Mouse (Mus musculus): ENCODE results near the gene Fkbpl. TPM values are rescaled to one million over a fixed set of nuclear protein-coding genes. Genes with fewer than 3 reads are reported as not detected.

Gene Fkbpl
- polyA plus RNA-seq, 1 experiment from 2014 or later = 11.5 TPM

- peaks cover 8% of the 10 kb centered on the region for H3K27me3 ChIP-seq (ENCODE audit: control insufficient read depth, insufficient read depth, low read length)
- H3K9ac ChIP-seq (replicated peaks; ENCODE audit: low read depth, low read length) = peak overlapping the region; percentile 50
- H3K4me1 ChIP-seq (ENCODE audit: control insufficient read depth, insufficient read depth, low read length) = peaks cover 41% of the 10 kb centered on the region
- H3K36me3 ChIP-seq (ENCODE audit: control insufficient read depth, insufficient read depth, low read length) = no peaks in the 10 kb centered on the region
- no peak overlapping the region for H3K27ac ChIP-seq (ENCODE audit: low read depth, low read length)
- peak overlapping the region; percentile 65 for H3K4me3 ChIP-seq (ENCODE audit: low read depth, low read length)
- peak overlapping the region; percentile 86 for H3K4me2 ChIP-seq (ENCODE audit: low read depth, low read length)
- whole genome bisulfite sequencing = 18% methylated on average over 12 of the region's 12 CpGs
- no peaks in the 10 kb centered on the region for H3K9me3 ChIP-seq (ENCODE audit: control insufficient read depth, low read length)
- no peak for ATAC-seq (ENCODE audit: low read depth)
Observed at GRCm38 (mm10) chr17:34629796-34630603, 14.6 kb upstream of the Fkbpl start.

- H3K9me3 ChIP-seq (ENCODE audit: control insufficient read depth, low read length) = no peaks in the 10 kb centered on the region
- peak overlapping the region; percentile 50 for H3K9ac ChIP-seq (replicated peaks; ENCODE audit: low read depth, low read length)
- peak overlapping the region; percentile 65 for H3K4me3 ChIP-seq (ENCODE audit: low read depth, low read length)
- ATAC-seq (ENCODE audit: low read depth) = no peak
- H3K4me1 ChIP-seq (ENCODE audit: control insufficient read depth, insufficient read depth, low read length) = peaks cover 41% of the 10 kb centered on the region
- H3K27me3 ChIP-seq (ENCODE audit: control insufficient read depth, insufficient read depth, low read length) = peaks cover 8% of the 10 kb centered on the region
- 4% methylated on average over 34 of the region's 48 CpGs for WGBS
- H3K27ac ChIP-seq (ENCODE audit: low read depth, low read length) = no peak overlapping the region
- peak overlapping the region; percentile 86 for H3K4me2 ChIP-seq (ENCODE audit: low read depth, low read length)
- no peaks in the 10 kb centered on the region for H3K36me3 ChIP-seq (ENCODE audit: control insufficient read depth, insufficient read depth, low read length)
Observed at GRCm38 (mm10) chr17:34630761-34631301, 13.7 kb upstream of the Fkbpl start.

GRCm38 (mm10) chr17:34631647-34632046 lies 12.9 kb upstream of the Fkbpl start:
- Histone ChIP-seq H3K27ac (ENCODE audit: low read depth, low read length) (no peak overlapping the region), H3K27me3 (ENCODE audit: control insufficient read depth, insufficient read depth, low read length) (peaks cover 8% of the 10 kb centered on the region), H3K9ac (replicated peaks; ENCODE audit: low read depth, low read length) (peak overlapping the region; percentile 35), H3K4me3 (ENCODE audit: low read depth, low read length) (peak overlapping the region; percentile 65), H3K9me3 (ENCODE audit: control insufficient read depth, low read length) (no peaks in the 10 kb centered on the region), H3K4me2 (ENCODE audit: low read depth, low read length) (peak overlapping the region; percentile 86), H3K4me1 (ENCODE audit: control insufficient read depth, insufficient read depth, low read length) (peaks cover 35% of the 10 kb centered on the region), H3K36me3 (ENCODE audit: control insufficient read depth, insufficient read depth, low read length) (no peaks in the 10 kb centered on the region)
- ATAC-seq (ENCODE audit: low read depth) = no peak
- 3% methylated on average over 12 of the region's 12 CpGs for WGBS

- Histone ChIP-seq H3K4me2 (ENCODE audit: low read depth, low read length) (peak overlapping the region; percentile 86), H3K27me3 (ENCODE audit: control insufficient read depth, insufficient read depth, low read length) (peaks cover 8% of the 10 kb centered on the region), H3K9me3 (ENCODE audit: control insufficient read depth, low read length) (no peaks in the 10 kb centered on the region), H3K9ac (replicated peaks; ENCODE audit: low read depth, low read length) (peak overlapping the region; percentile 35), H3K4me1 (ENCODE audit: control insufficient read depth, insufficient read depth, low read length) (peaks cover 35% of the 10 kb centered on the region), H3K27ac (ENCODE audit: low read depth, low read length) (no peak overlapping the region), H3K4me3 (ENCODE audit: low read depth, low read length) (peak overlapping the region; percentile 65), H3K36me3 (ENCODE audit: control insufficient read depth, insufficient read depth, low read length) (no peaks in the 10 kb centered on the region)
- no peak for ATAC-seq (ENCODE audit: low read depth)
- 2% methylated on average over 24 of the region's 26 CpGs for WGBS
Observed at GRCm38 (mm10) chr17:34632261-34632691, 12.3 kb upstream of the Fkbpl start.

- Histone ChIP-seq H3K27ac (ENCODE audit: low read depth, low read length) (no peak overlapping the region), H3K9me3 (ENCODE audit: control insufficient read depth, low read length) (no peaks in the 10 kb centered on the region), H3K4me2 (ENCODE audit: low read depth, low read length) (no peak overlapping the region), H3K36me3 (ENCODE audit: control insufficient read depth, insufficient read depth, low read length) (no peaks in the 10 kb centered on the region), H3K9ac (replicated peaks; ENCODE audit: low read depth, low read length) (no peak overlapping the region), H3K4me3 (ENCODE audit: low read depth, low read length) (no peak overlapping the region), H3K27me3 (ENCODE audit: control insufficient read depth, insufficient read depth, low read length) (peaks cover 3% of the 10 kb centered on the region), H3K4me1 (ENCODE audit: control insufficient read depth, insufficient read depth, low read length) (peaks cover 11% of the 10 kb centered on the region)
- 71% methylated on average over 2 of the region's 2 CpGs for WGBS
- ATAC-seq (ENCODE audit: low read depth) = no peak
Observed at GRCm38 (mm10) chr17:34635671-34636070, 8.9 kb upstream of the Fkbpl start.

GRCm38 (mm10) chr17:34637459-34637858 lies 7.1 kb upstream of the Fkbpl start:
- Histone ChIP-seq H3K27ac (ENCODE audit: low read depth, low read length) (no peak overlapping the region), H3K4me1 (ENCODE audit: control insufficient read depth, insufficient read depth, low read length) (no peaks in the 10 kb centered on the region), H3K9ac (replicated peaks; ENCODE audit: low read depth, low read length) (no peak overlapping the region), H3K36me3 (ENCODE audit: control insufficient read depth, insufficient read depth, low read length) (no peaks in the 10 kb centered on the region), H3K27me3 (ENCODE audit: control insufficient read depth, insufficient read depth, low read length) (no peaks in the 10 kb centered on the region), H3K4me3 (ENCODE audit: low read depth, low read length) (no peak overlapping the region), H3K4me2 (ENCODE audit: low read depth, low read length) (no peak overlapping the region), H3K9me3 (ENCODE audit: control insufficient read depth, low read length) (no peaks in the 10 kb centered on the region)
- ATAC-seq (ENCODE audit: low read depth) = no peak
- WGBS = 65% methylated on average over 3 of the region's 3 CpGs

GRCm38 (mm10) chr17:34639461-34640255 lies 4.9 kb upstream of the Fkbpl start:
- Histone ChIP-seq H3K9ac (replicated peaks; ENCODE audit: low read depth, low read length) (no peak overlapping the region), H3K4me2 (ENCODE audit: low read depth, low read length) (no peak overlapping the region), H3K4me3 (ENCODE audit: low read depth, low read length) (no peak overlapping the region), H3K36me3 (ENCODE audit: control insufficient read depth, insufficient read depth, low read length) (no peaks in the 10 kb centered on the region), H3K27me3 (ENCODE audit: control insufficient read depth, insufficient read depth, low read length) (no peaks in the 10 kb centered on the region), H3K9me3 (ENCODE audit: control insufficient read depth, low read length) (no peaks in the 10 kb centered on the region), H3K27ac (ENCODE audit: low read depth, low read length) (no peak overlapping the region), H3K4me1 (ENCODE audit: control insufficient read depth, insufficient read depth, low read length) (no peaks in the 10 kb centered on the region)
- WGBS = 85% methylated on average over 7 of the region's 7 CpGs
- ATAC-seq (ENCODE audit: low read depth) = no peak

GRCm38 (mm10) chr17:34640778-34641601 lies 3.6 kb upstream of the Fkbpl start:
- Histone ChIP-seq H3K36me3 (ENCODE audit: control insufficient read depth, insufficient read depth, low read length) (no peaks in the 10 kb centered on the region), H3K27ac (ENCODE audit: low read depth, low read length) (peak overlapping the region; percentile 58), H3K9ac (replicated peaks; ENCODE audit: low read depth, low read length) (no peak overlapping the region), H3K27me3 (ENCODE audit: control insufficient read depth, insufficient read depth, low read length) (no peaks in the 10 kb centered on the region), H3K4me3 (ENCODE audit: low read depth, low read length) (no peak overlapping the region), H3K4me1 (ENCODE audit: control insufficient read depth, insufficient read depth, low read length) (peaks cover 8% of the 10 kb centered on the region), H3K4me2 (ENCODE audit: low read depth, low read length) (peak overlapping the region; percentile 0; the same call in 1 of the 2 replicates), H3K9me3 (ENCODE audit: control insufficient read depth, low read length) (no peaks in the 10 kb centered on the region)
- no peak for ATAC-seq (ENCODE audit: low read depth)
- 12% methylated on average over 11 of the region's 11 CpGs for WGBS
